Mouse (Mus musculus) stomach, postnatal 0 days (tissue): ENCODE measurements around the gene Pou2f3. TPM values are rescaled to one million over a fixed set of nuclear protein-coding genes. Genes with fewer than 3 reads are reported as not detected.

ENCODE experiments used
- ATAC-seq: fragments of 200-750 bp; cut with Nextera tagmentation; 2 replicates; pipeline ENCODE4 v1.8.0; 2017; ENCODE audit not compliant: low FRiP score, low TSS enrichment
- DNase-seq: peaks from one replicate; pipeline ENCODE4 v3.0.0-alpha.2; 2016; ENCODE audit warnings: low spot score
- H3K27ac ChIP-seq: fragments of 300-500 bp; sonication (generic); replicated peaks from 2 replicates; pipeline ENCODE4 v1.5.1; 2014; ENCODE audit warnings: mild to moderate bottlenecking, control low read depth
- H3K27me3 ChIP-seq: fragments of 300-500 bp; sonication (generic); 2 replicates; pipeline ENCODE4 v1.6.1; 2014; ENCODE audit warnings: low read length; ENCODE audit not compliant: control insufficient read depth, insufficient read depth
- H3K36me3 ChIP-seq: fragments of 300-500 bp; sonication (generic); 2 replicates; pipeline ENCODE4 v1.6.1; 2014; ENCODE audit warnings: low read length, mixed read lengths; ENCODE audit not compliant: control insufficient read depth, insufficient read depth
- H3K4me1 ChIP-seq: fragments of 300-500 bp; sonication (generic); replicated peaks from 2 replicates; pipeline ENCODE4 v1.6.1; 2014; ENCODE audit warnings: antibody characterized with exemption; ENCODE audit not compliant: control insufficient read depth, insufficient read depth
- H3K4me2 ChIP-seq: fragments of 300-500 bp; sonication (generic); replicated peaks from 2 replicates; pipeline ENCODE4 v1.6.1; 2014; ENCODE audit warnings: low read depth, mild to moderate bottlenecking, control low read depth, moderate library complexity
- H3K4me3 ChIP-seq: fragments of 300-500 bp; sonication (generic); 2 replicates; pipeline ENCODE4 v1.5.1; 2014; ENCODE audit warnings: low read depth, low read length, control low read depth
- H3K9ac ChIP-seq: fragments of 300-500 bp; sonication (generic); 2 replicates; pipeline ENCODE4 v1.6.1; 2014; ENCODE audit warnings: mild to moderate bottlenecking, low read length, control low read depth, mixed read lengths
- H3K9me3 ChIP-seq: fragments of 300-500 bp; sonication (generic); 2 replicates; pipeline ENCODE4 v1.6.1; 2016; ENCODE audit warnings: low read length; ENCODE audit not compliant: control insufficient read depth
- CTCF ChIP-seq: IDR thresholded peaks from 2 replicates; pipeline ENCODE4 v1.5.1; 2016; ENCODE audit warnings: antibody characterized with exemption, low read depth, mild to moderate bottlenecking, moderate library complexity
- EP300 ChIP-seq: optimal IDR thresholded peaks from 2 replicates; pipeline ENCODE3; 2016; ENCODE audit warnings: antibody characterized with exemption
- WGBS: fragments of 180-500 bp; shearing (Covaris S2); extraction: QIAGEN DNeasy Blood & Tissue Kit; methylation state at CpG from one replicate; pipeline ENCODE4 v1.1.7; 2014; 5-methylcytosine and 5-hydroxymethylcytosine counted together
- polyA plus RNA-seq: library from polyadenylated mRNA; unstranded; fragments of >200 nt; fragmentation: Nextera tagmentation; extraction: Ambion mirVana; gene quantifications from 2 replicates; pipeline ENCODE4 v1.2.1, GENCODE M21; 2015

The Pou2f3 gene
- polyA plus RNA-seq, 1 experiment from 2014 or later = 1.7 TPM

- Histone ChIP-seq H3K4me3 (peak overlapping the region; percentile 95), H3K9ac (peak overlapping the region; percentile 18)
Observed at GRCm38 (mm10) chr9:43102931-43103330, 107.2 kb downstream of the Pou2f3 start.

GRCm38 (mm10) chr9:43101936-43102595 lies 108.1 kb downstream of the Pou2f3 start:
- H3K27me3 ChIP-seq = no peaks in the 10 kb centered on the region
- peak overlapping the region; percentile 18 for H3K4me2 ChIP-seq
- no peak for ATAC-seq
- no peak overlapping the region for H3K9ac ChIP-seq
- no peak for DNase-seq
- H3K4me1 ChIP-seq = no peaks in the 10 kb centered on the region; the same call in 1 of the 2 replicates
- peak overlapping the region; percentile 15; the same call in 1 of the 2 replicates for H3K4me3 ChIP-seq
- no peaks in the 10 kb centered on the region for H3K9me3 ChIP-seq
- H3K36me3 ChIP-seq = no peaks in the 10 kb centered on the region
- TF ChIP-seq CTCF = no peak
- no peak for TF ChIP-seq EP300
- peak overlapping the region; percentile 9; the same call in 1 of the 2 replicates for H3K27ac ChIP-seq
- WGBS = 45% methylated on average over 8 of the region's 8 CpGs

More at GRCm38 (mm10) chr9:43102931-43103330, 107.2 kb downstream of the Pou2f3 start:
- WGBS = 65% methylated on average over 2 of the region's 2 CpGs
- H3K36me3 ChIP-seq = no peaks in the 10 kb centered on the region
- H3K4me2 ChIP-seq = peak overlapping the region; percentile 78
- DNase-seq = no peak
- no peak overlapping the region; the same call in 1 of the 2 replicates for H3K27ac ChIP-seq
- ATAC-seq = no peak
- no peaks in the 10 kb centered on the region; the same call in 1 of the 2 replicates for H3K4me1 ChIP-seq
- no peak for TF ChIP-seq EP300
- TF ChIP-seq CTCF = no peak
- no peaks in the 10 kb centered on the region for H3K27me3 ChIP-seq
- no peaks in the 10 kb centered on the region for H3K9me3 ChIP-seq

- H3K36me3 ChIP-seq = no peaks in the 10 kb centered on the region
- ATAC-seq (no peak), DNase-seq (no peak)
- no peak for TF ChIP-seq CTCF
- TF ChIP-seq EP300 = no peak
- no peak overlapping the region for H3K4me2 ChIP-seq
- H3K9ac ChIP-seq = no peak overlapping the region
- no peaks in the 10 kb centered on the region; the same call in none of the 2 replicates for H3K4me1 ChIP-seq
- no peaks in the 10 kb centered on the region for H3K9me3 ChIP-seq
- no peak overlapping the region for H3K27ac ChIP-seq
- H3K27me3 ChIP-seq = no peaks in the 10 kb centered on the region
- no peak overlapping the region for H3K4me3 ChIP-seq
- WGBS = 36% methylated on average over 4 of the region's 4 CpGs
Observed at GRCm38 (mm10) chr9:43098922-43099321, 111.2 kb downstream of the Pou2f3 start.

GRCm38 (mm10) chr9:43097801-43098557 lies 112.2 kb downstream of the Pou2f3 start:
- Histone ChIP-seq H3K27me3 (no peaks in the 10 kb centered on the region), H3K4me2 (no peak overlapping the region), H3K4me3 (no peak overlapping the region), H3K9me3 (no peaks in the 10 kb centered on the region), H3K27ac (no peak overlapping the region), H3K9ac (no peak overlapping the region), H3K4me1 (no peaks in the 10 kb centered on the region; the same call in none of the 2 replicates), H3K36me3 (no peaks in the 10 kb centered on the region)
- no peak for TF ChIP-seq CTCF
- no peak for TF ChIP-seq EP300
- 76% methylated on average over 3 of the region's 3 CpGs for WGBS
- no peak for ATAC-seq
- no peak for DNase-seq

GRCm38 (mm10) chr9:43096337-43096736 lies 113.8 kb downstream of the Pou2f3 start:
- H3K4me1 ChIP-seq = no peaks in the 10 kb centered on the region; the same call in 1 of the 2 replicates
- ATAC-seq = no peak
- TF ChIP-seq CTCF (no peak), EP300 (no peak)
- H3K36me3 ChIP-seq = no peaks in the 10 kb centered on the region
- no peak overlapping the region for H3K4me2 ChIP-seq
- DNase-seq = no peak
- no peaks in the 10 kb centered on the region for H3K9me3 ChIP-seq
- H3K9ac ChIP-seq = no peak overlapping the region
- H3K4me3 ChIP-seq = no peak overlapping the region
- H3K27me3 ChIP-seq = no peaks in the 10 kb centered on the region
- H3K27ac ChIP-seq = no peak overlapping the region

- Histone ChIP-seq H3K4me1 (no peaks in the 10 kb centered on the region; the same call in 1 of the 2 replicates), H3K4me2 (no peak overlapping the region), H3K27ac (no peak overlapping the region), H3K9me3 (no peaks in the 10 kb centered on the region), H3K36me3 (no peaks in the 10 kb centered on the region), H3K4me3 (no peak overlapping the region), H3K9ac (no peak overlapping the region), H3K27me3 (no peaks in the 10 kb centered on the region)
- TF ChIP-seq CTCF (no peak), EP300 (no peak)
- DNase-seq (no peak), ATAC-seq (no peak)
- WGBS = 81% methylated on average over 4 of the region's 4 CpGs
Observed at GRCm38 (mm10) chr9:43094828-43095227, 115.3 kb downstream of the Pou2f3 start.
